Mouse (Mus musculus): ENCODE measurements around the gene Olfr766-ps1. TPM values are rescaled to one million over a fixed set of nuclear protein-coding genes. Genes with fewer than 3 reads are reported as not detected.
A peak's percentile ranks its signal among the peaks of the same experiment; 100 is the strongest.
"Not testable (repeated sequence)": the region's sequence is repeated elsewhere in the genome, so short reads cannot be mapped to it uniquely, and the experiment has no call there.

The Olfr766-ps1 gene
- polyA plus RNA-seq (2021) = not detected

- ATAC-seq = no peak
- CTCF ChIA-PET = no interaction called here
- no peak for DNase-seq (ENCODE audit: low read depth, low spot score)
- TF ChIP-seq CTCF (IDR thresholded peaks at IDR 0.05) = no peak
- in situ Hi-C loops (cut with MboI; ENCODE audit: low pct_unique_long_range_greater_than_20kb) = no loop called here
- H3K27me3 ChIP-seq = peaks cover 6% of the 10 kb centered on the region
- POLR2A ChIA-PET = no interaction called here
Observed at GRCm38 (mm10) chr10:129068877-129069276, at the start of gene Olfr766-ps1. Olfr766-ps1 (minus strand) TSS chr10:129068977.

- in situ Hi-C loops (cut with MboI; ENCODE audit: low pct_unique_long_range_greater_than_20kb) = no loop called here
- ATAC-seq (no peak), DNase-seq (ENCODE audit: low read depth, low spot score) (no peak)
- ChIA-PET CTCF (interaction anchor here (0.7 to 1.0 kb wide), 2 partner anchors 12 to 19 kb away, joined by 3 read pairs; partner anchors contain the start of gene Olfr768), POLR2A (no interaction called here)
- peaks cover 5% of the 10 kb centered on the region for H3K27me3 ChIP-seq
- TF ChIP-seq CTCF (IDR thresholded peaks at IDR 0.05) = no peak
Observed at GRCm38 (mm10) chr10:129117761-129118160, 49.0 kb upstream of the Olfr766-ps1 start, which contains the start of gene Olfr769. Olfr769 (minus strand) TSS chr10:129117861.

GRCm38 (mm10) chr10:129115146-129115545 lies 46.4 kb upstream of the Olfr766-ps1 start:
- DNase-seq (ENCODE audit: low read depth, low spot score) (no peak), ATAC-seq (no peak)
- peaks cover 4% of the 10 kb centered on the region for H3K27me3 ChIP-seq
- in situ Hi-C loops (cut with MboI; ENCODE audit: low pct_unique_long_range_greater_than_20kb) = no loop called here
- TF ChIP-seq CTCF (IDR thresholded peaks at IDR 0.05) = no peak
- CTCF ChIA-PET = no interaction called here
- POLR2A ChIA-PET = no interaction called here

- no peak for TF ChIP-seq CTCF (IDR thresholded peaks at IDR 0.05)
- ChIA-PET POLR2A (no interaction called here), CTCF (no interaction called here)
- H3K27me3 ChIP-seq = no peaks in the 10 kb centered on the region
- in situ Hi-C loops (cut with MboI; ENCODE audit: low pct_unique_long_range_greater_than_20kb) = no loop called here
- no peak for ATAC-seq
- DNase-seq (ENCODE audit: low read depth, low spot score) = no peak
Observed at GRCm38 (mm10) chr10:129101231-129101630, 32.5 kb upstream of the Olfr766-ps1 start.

GRCm38 (mm10) chr10:129099275-129099674 lies 30.5 kb upstream of the Olfr766-ps1 start, which contains the start of gene Olfr768:
Olfr768 (minus strand) TSS chr10:129099375.
- TF ChIP-seq CTCF (IDR thresholded peaks at IDR 0.05) = no peak
- H3K27me3 ChIP-seq = no peaks in the 10 kb centered on the region
- DNase-seq (ENCODE audit: low read depth, low spot score) (no peak), ATAC-seq (no peak)
- CTCF ChIA-PET = interaction anchor here (1.4 kb wide), 1 partner anchor 18 kb away, joined by 3 read pairs; the partner anchor contains the start of gene Olfr769
- in situ Hi-C loops (cut with MboI; ENCODE audit: low pct_unique_long_range_greater_than_20kb) = no loop called here
- POLR2A ChIA-PET = no interaction called here

- POLR2A ChIA-PET; ATAC-seq; in situ Hi-C loops (cut with MboI; ENCODE audit: low pct_unique_long_range_greater_than_20kb): not testable (repeated sequence)
Observed at GRCm38 (mm10) chr10:129082810-129083209, 14.0 kb upstream of the Olfr766-ps1 start, which contains the start of gene Olfr767. Olfr767 (minus strand) TSS chr10:129082910.

GRCm38 (mm10) chr10:129049898-129050297 lies 18.9 kb downstream of the Olfr766-ps1 start, which contains the start of gene Olfr765:
Olfr765 (minus strand) TSS chr10:129049998.
- DNase-seq (ENCODE audit: low read depth, low spot score); CTCF ChIA-PET; in situ Hi-C loops (cut with MboI; ENCODE audit: low pct_unique_long_range_greater_than_20kb); ATAC-seq; POLR2A ChIA-PET; H3K27me3 ChIP-seq: not testable (repeated sequence)

More at GRCm38 (mm10) chr10:129082810-129083209, 14.0 kb upstream of the Olfr766-ps1 start, which contains the start of gene Olfr767:
- CTCF ChIA-PET; DNase-seq (ENCODE audit: low read depth, low spot score); H3K27me3 ChIP-seq: not testable (repeated sequence)

- H3K27me3 ChIP-seq = peaks cover 17% of the 10 kb centered on the region
- DNase-seq (ENCODE audit: low read depth, low spot score) (no peak), ATAC-seq (no peak)
- TF ChIP-seq CTCF (IDR thresholded peaks at IDR 0.05) = no peak
- ChIA-PET CTCF (no interaction called here), POLR2A (no interaction called here)
- in situ Hi-C loops (cut with MboI; ENCODE audit: low pct_unique_long_range_greater_than_20kb) = no loop called here
Observed at GRCm38 (mm10) chr10:129039796-129040195, 29.0 kb downstream of the Olfr766-ps1 start, which contains the start of gene Olfr764-ps1. Olfr764-ps1 (minus strand) TSS chr10:129039896.

GRCm38 (mm10) chr10:129028343-129028742 lies 40.4 kb downstream of the Olfr766-ps1 start:
- ATAC-seq (no peak), DNase-seq (ENCODE audit: low read depth, low spot score) (no peak)
- H3K27me3 ChIP-seq = peaks cover 22% of the 10 kb centered on the region
- no peak for TF ChIP-seq CTCF (IDR thresholded peaks at IDR 0.05)
- in situ Hi-C loops (cut with MboI; ENCODE audit: low pct_unique_long_range_greater_than_20kb) = loop anchor here (5.0 kb wide), 1 partner anchor 1064 kb away; no protein-coding TSS in a partner anchor
- POLR2A ChIA-PET = no interaction called here
- CTCF ChIA-PET = interaction anchor here (1.1 kb wide), 1 partner anchor 9 kb away, joined by 3 read pairs; no protein-coding TSS in a partner anchor

GRCm38 (mm10) chr10:129026018-129026662 lies 42.6 kb downstream of the Olfr766-ps1 start:
- in situ Hi-C loops (cut with MboI; ENCODE audit: low pct_unique_long_range_greater_than_20kb) = loop anchor here (5.0 kb wide), 1 partner anchor 1066 kb away; no protein-coding TSS in a partner anchor
- ATAC-seq (peak; percentile 39), DNase-seq (ENCODE audit: low read depth, low spot score) (no peak)
- CTCF ChIA-PET = interaction anchor here (1.0 kb wide), 1 partner anchor 10 kb away, joined by 3 read pairs; no protein-coding TSS in a partner anchor
- POLR2A ChIA-PET = no interaction called here
- TF ChIP-seq CTCF (IDR thresholded peaks at IDR 0.05) = peak; percentile 74
- peaks cover 16% of the 10 kb centered on the region for H3K27me3 ChIP-seq

GRCm38 (mm10) chr10:129023319-129023718 lies 45.5 kb downstream of the Olfr766-ps1 start:
- ATAC-seq = no peak
- H3K27me3 ChIP-seq = no peaks in the 10 kb centered on the region
- no peak for DNase-seq (ENCODE audit: low read depth, low spot score)
- in situ Hi-C loops (cut with MboI; ENCODE audit: low pct_unique_long_range_greater_than_20kb) = no loop called here
- POLR2A ChIA-PET = no interaction called here
- TF ChIP-seq CTCF (IDR thresholded peaks at IDR 0.05) = peak; percentile 37
- CTCF ChIA-PET = no interaction called here

All from Patski (cell line).